Mouse (Mus musculus): Measurements from ENCODE around the gene Prc1. TPM values are rescaled to one million over a fixed set of nuclear protein-coding genes. Genes with fewer than 3 reads are reported as not detected.

Prc1 gene
- polyA plus RNA-seq, 1 experiment, result 66.9 TPM

DNA sequence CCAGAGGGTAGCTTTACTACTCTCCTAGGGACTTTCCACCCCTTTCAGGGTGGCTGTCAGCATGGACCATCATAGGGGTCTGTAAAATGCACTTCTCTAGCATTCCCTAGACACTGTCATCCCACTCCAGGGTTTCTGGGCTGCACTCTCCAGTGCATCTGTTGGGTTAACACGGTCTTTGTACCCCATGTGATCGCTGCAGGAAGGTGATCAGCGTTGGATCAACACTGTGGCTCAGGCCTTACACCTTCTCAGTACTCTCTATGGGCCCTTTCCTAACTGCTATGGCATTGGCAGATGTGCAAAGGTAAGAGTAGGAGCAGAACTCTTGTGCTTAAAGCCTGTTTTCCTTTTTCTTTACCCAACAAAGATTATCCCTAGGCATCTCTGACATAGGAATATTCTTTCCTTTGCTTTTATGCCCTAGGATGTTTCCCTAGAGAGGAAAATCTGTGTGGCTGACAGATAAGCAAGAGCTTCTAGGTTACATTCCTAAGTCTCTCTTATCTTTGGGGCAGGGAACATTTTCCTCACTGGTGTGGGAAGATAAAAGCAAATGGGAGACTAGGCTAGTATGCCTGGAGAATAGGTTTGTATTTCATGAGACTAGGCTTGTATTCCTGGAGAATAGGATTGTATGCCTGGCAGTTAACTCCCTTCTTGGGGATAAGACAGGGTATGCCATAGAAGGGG lies 10.9 kb upstream of the Prc1 start:
- Histone ChIP-seq H3K4me3 (ENCODE audit: insufficient read depth, low read length) (no peak overlapping the region), H3K27ac (ENCODE audit: insufficient read depth, low read depth, low read length) (no peak overlapping the region), H3K4me1 (ENCODE audit: control insufficient read depth, insufficient read depth, low read length) (no peaks in the 10 kb centered on the region)
- no peak for TF ChIP-seq POLR2A (IDR thresholded peaks at IDR 0.05; ENCODE audit: borderline replicate concordance, low read depth, low read length)
- no peak for TF ChIP-seq CTCF (IDR thresholded peaks at IDR 0.05; ENCODE audit: low read depth, low read length)

DNA sequence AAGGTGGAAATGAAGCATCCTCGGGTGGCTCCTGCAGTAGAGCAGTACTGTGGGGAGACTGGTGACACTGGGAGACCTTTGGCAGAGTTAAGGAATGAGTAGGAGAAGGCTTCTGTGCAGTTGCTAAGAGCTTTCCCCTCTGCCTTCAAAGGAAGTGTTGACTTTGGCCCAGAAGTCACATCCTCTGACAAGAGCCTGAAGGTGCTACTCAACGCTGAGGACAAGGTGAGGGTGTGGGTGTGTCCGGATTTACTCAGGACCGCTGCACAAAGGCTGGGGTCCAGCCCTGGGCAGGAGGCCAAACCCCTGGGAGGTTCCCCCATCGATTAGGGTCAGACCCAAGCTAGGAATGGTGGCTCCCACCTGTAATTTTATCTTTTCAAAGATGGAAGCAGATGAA lies 9.9 kb upstream of the Prc1 start:
- Histone ChIP-seq H3K27ac (ENCODE audit: insufficient read depth, low read depth, low read length) (no peak overlapping the region), H3K4me3 (ENCODE audit: insufficient read depth, low read length) (no peak overlapping the region), H3K4me1 (ENCODE audit: control insufficient read depth, insufficient read depth, low read length) (no peaks in the 10 kb centered on the region)
- no peak for TF ChIP-seq POLR2A (IDR thresholded peaks at IDR 0.05; ENCODE audit: borderline replicate concordance, low read depth, low read length)
- no peak for TF ChIP-seq CTCF (IDR thresholded peaks at IDR 0.05; ENCODE audit: low read depth, low read length)

DNA sequence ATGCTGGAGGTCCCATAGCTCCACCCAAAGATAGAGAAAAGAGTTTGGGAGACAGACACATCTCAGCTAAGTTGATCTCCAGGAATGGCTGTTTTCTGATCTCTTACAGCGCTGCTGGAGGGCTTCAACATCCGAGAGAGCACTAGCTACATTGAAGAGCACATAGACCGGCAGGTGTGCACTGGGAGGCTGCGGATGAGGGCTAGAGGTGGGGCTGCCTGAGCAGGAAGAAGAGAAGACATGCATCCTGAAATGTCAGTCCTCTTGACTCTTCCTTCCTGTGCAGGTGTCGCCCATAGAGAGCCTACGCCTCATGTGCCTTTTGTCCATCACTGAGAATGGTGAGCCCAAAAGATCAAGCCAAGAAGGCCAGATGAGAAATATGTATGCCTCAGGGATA lies 8.5 kb upstream of the Prc1 start:
- H3K4me1 ChIP-seq (ENCODE audit: control insufficient read depth, insufficient read depth, low read length), result no peaks in the 10 kb centered on the region
- H3K27ac ChIP-seq (ENCODE audit: insufficient read depth, low read depth, low read length), result no peak overlapping the region
- no peak overlapping the region for H3K4me3 ChIP-seq (ENCODE audit: insufficient read depth, low read length)
- TF ChIP-seq POLR2A (IDR thresholded peaks at IDR 0.05; ENCODE audit: borderline replicate concordance, low read depth, low read length), result no peak
- TF ChIP-seq CTCF (IDR thresholded peaks at IDR 0.05; ENCODE audit: low read depth, low read length), result no peak

DNA sequence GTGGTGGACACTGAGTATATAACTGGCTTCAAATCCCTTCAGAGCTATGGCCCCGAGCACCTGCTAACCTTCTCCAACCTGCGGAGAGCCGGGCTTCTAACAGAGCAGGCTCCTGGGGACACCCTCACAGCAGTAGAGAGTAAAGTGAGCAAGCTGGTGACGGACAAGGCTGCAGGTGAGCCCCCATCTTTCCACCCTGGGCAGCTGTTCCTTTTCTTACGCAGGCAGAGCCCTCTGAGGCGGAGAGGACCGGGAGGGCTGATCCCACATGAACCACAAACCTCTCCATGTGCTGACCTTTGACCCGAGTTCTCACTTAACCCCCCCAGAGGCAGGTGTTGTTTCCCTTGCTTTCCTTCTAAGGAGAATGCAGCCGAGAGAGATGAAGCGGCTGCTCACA lies 6.5 kb upstream of the Prc1 start:
- H3K4me1 ChIP-seq (ENCODE audit: control insufficient read depth, insufficient read depth, low read length), result no peaks in the 10 kb centered on the region
- no peak overlapping the region for H3K4me3 ChIP-seq (ENCODE audit: insufficient read depth, low read length)
- H3K27ac ChIP-seq (ENCODE audit: insufficient read depth, low read depth, low read length), result no peak overlapping the region
- no peak for TF ChIP-seq CTCF (IDR thresholded peaks at IDR 0.05; ENCODE audit: low read depth, low read length)

DNA sequence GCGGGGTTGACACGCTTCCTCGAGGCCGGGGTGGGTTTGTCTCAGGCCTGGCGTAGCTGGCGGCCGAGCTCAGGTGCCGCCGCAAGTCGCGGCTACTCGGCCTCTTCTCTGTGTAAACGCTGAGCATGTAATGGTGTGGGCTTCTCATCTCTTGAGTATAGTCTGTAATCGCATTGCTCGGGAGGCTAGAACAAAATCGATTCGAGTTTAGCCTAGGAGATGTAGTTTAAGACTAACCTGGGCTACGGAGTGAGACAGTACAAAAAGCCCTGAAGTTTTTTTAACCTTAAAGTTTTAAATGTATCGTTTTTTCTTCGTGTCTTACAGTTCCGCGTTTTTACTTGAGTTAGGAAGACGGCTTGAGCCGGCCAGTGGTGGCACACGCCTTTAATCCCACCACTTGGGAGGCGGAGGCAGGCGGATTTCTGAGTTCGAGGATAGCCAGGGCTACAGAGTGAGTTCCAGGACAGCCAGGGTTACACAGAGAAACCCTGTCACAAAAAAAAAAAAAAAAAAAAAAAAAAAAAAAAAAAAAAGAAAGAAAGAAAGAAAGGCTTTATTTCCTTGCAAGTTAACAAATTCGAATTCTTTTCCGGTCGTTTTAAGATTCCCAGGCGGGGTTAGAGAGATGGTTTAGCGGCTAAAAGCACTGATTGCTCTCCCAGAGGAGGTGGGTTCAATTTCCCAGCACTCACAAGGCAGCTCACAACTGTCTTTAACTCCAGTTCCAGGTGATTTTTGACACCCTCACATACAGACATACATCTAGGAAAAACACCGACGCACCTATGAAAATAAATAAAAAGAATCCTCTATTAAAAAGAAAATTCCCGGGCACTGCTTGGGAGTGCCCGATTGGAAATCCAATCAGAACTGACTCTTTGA lies 756 bp downstream of the Prc1 start:
- Histone ChIP-seq H3K27ac (ENCODE audit: insufficient read depth, low read depth, low read length) (peak overlapping the region; percentile 26), H3K4me1 (ENCODE audit: control insufficient read depth, insufficient read depth, low read length) (peaks cover 29% of the 10 kb centered on the region), H3K4me3 (ENCODE audit: insufficient read depth, low read length) (peak overlapping the region; percentile 70)
- TF ChIP-seq CTCF (IDR thresholded peaks at IDR 0.05; ENCODE audit: low read depth, low read length), result no peak
- no peak for TF ChIP-seq POLR2A (IDR thresholded peaks at IDR 0.05; ENCODE audit: borderline replicate concordance, low read depth, low read length)

DNA sequence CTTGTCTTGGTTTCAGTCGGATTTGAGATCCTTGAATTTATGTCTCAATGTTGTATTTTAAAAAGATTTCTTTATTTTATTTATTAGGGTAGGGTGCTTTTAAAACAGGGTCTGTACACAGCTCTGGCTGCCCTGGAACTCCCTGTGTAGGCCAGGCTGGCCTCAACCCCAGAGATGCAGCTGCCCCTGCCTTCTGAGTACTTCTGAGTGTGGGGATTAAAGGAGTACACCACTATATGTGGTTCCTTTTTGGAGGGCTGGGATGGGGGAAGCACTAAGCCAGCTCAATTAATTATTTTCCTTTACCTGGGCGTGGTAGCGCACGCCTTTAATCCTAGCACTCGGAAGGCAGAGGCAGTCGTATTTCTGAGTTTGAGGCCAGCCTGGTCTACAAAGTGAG lies 2.2 kb downstream of the Prc1 start:
- Histone ChIP-seq H3K4me3 (ENCODE audit: insufficient read depth, low read length) (no peak overlapping the region), H3K27ac (ENCODE audit: insufficient read depth, low read depth, low read length) (no peak overlapping the region), H3K4me1 (ENCODE audit: control insufficient read depth, insufficient read depth, low read length) (peaks cover 30% of the 10 kb centered on the region)
- TF ChIP-seq CTCF (IDR thresholded peaks at IDR 0.05; ENCODE audit: low read depth, low read length) (no peak), POLR2A (IDR thresholded peaks at IDR 0.05; ENCODE audit: borderline replicate concordance, low read depth, low read length) (no peak)

DNA sequence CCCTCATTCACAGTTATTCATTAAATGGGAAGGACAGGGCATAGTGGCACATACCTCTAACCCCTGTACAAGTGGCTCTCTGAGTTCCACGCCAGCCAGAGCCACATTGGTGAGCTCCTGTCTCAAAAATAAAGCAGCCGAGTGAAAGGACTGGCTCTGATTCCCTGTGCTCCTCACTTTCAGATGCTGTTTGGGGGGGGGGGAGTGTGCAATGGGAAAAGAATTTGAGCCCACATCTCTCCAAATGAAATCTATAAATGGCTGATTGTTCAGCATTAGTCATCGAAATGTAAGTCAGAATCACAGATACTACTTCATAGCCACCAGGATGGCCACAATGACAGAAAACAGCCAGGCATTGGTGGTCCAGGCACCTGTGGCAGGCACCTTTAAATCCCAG lies 2.8 kb downstream of the Prc1 start:
- TF ChIP-seq POLR2A (IDR thresholded peaks at IDR 0.05; ENCODE audit: borderline replicate concordance, low read depth, low read length), result no peak
- no peak for TF ChIP-seq CTCF (IDR thresholded peaks at IDR 0.05; ENCODE audit: low read depth, low read length)
- H3K27ac ChIP-seq (ENCODE audit: insufficient read depth, low read depth, low read length), result no peak overlapping the region
- no peak overlapping the region for H3K4me3 ChIP-seq (ENCODE audit: insufficient read depth, low read length)
- peaks cover 30% of the 10 kb centered on the region for H3K4me1 ChIP-seq (ENCODE audit: control insufficient read depth, insufficient read depth, low read length)

DNA sequence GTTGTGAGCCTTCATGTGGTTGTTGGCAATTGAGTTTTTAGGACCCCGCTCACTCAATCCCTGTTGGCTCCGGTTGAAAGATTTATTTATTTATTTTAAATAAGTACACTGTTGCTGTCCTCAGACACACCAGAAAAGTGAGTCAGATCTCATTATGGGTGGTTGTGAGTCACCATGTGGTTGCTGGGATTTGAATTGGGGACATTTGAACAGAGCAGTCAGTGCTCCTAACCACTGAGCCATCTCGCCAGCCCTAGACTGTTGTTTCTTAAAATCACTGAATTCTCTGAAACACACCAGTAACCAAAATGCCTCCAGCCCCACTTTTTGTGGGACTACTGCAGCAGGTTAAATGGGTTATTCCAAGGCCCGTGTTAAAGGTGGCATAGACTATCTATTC lies 4.5 kb downstream of the Prc1 start:
- Histone ChIP-seq H3K4me3 (ENCODE audit: insufficient read depth, low read length) (no peak overlapping the region), H3K4me1 (ENCODE audit: control insufficient read depth, insufficient read depth, low read length) (peaks cover 27% of the 10 kb centered on the region), H3K27ac (ENCODE audit: insufficient read depth, low read depth, low read length) (no peak overlapping the region)
- no peak for TF ChIP-seq CTCF (IDR thresholded peaks at IDR 0.05; ENCODE audit: low read depth, low read length)
- TF ChIP-seq POLR2A (IDR thresholded peaks at IDR 0.05; ENCODE audit: borderline replicate concordance, low read depth, low read length), result no peak

DNA sequence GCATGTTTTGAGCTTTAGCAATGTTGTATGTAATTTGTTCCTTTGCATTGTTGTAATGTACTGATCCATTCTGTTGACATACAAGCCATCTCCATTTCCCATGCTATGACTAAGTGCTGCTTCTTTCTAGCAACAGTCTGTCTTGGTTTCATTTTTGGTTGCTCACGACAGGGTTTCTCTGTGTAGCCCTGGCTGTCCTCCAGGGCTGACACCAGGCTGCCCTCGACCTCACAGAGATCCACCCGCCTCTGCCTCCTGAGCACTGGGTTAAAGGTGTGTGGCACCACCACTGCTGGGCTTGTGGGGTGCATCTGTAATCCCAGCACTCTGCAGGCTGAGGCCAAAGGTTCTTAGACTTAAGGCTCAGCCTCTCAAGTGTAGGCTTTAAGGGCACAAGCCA lies 5.3 kb downstream of the Prc1 start:
- TF ChIP-seq POLR2A (IDR thresholded peaks at IDR 0.05; ENCODE audit: borderline replicate concordance, low read depth, low read length) (no peak), CTCF (IDR thresholded peaks at IDR 0.05; ENCODE audit: low read depth, low read length) (no peak)
- H3K4me1 ChIP-seq (ENCODE audit: control insufficient read depth, insufficient read depth, low read length), result peaks cover 27% of the 10 kb centered on the region
- 0 out of 2 replicates have a peak overlapping the region, but pooled peaks have one; percentile 2 for H3K4me3 ChIP-seq (ENCODE audit: insufficient read depth, low read length)
- no peak overlapping the region for H3K27ac ChIP-seq (ENCODE audit: insufficient read depth, low read depth, low read length)

DNA sequence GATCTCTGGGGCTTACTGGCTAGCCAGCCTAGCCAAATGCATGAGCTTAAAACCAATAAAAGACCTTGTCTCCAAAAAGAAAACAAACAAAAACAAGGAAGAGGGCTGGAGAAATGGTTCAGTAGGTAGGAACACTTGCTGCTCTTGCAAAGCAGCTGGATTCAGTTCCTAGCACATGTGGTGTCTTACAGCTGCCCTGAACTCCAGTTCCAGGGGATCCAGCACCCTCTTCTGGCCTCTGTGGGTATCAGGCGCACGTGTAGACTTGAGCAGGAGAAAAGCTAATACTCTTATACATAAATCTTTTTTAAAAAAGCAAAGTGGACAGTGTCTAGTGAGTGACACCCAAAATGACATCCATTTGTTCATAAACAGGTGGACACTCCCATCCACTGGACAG lies 7.3 kb downstream of the Prc1 start:
- H3K4me1 ChIP-seq (ENCODE audit: control insufficient read depth, insufficient read depth, low read length), result peaks cover 25% of the 10 kb centered on the region
- no peak overlapping the region for H3K27ac ChIP-seq (ENCODE audit: insufficient read depth, low read depth, low read length)
- no peak overlapping the region for H3K4me3 ChIP-seq (ENCODE audit: insufficient read depth, low read length)
- TF ChIP-seq CTCF (IDR thresholded peaks at IDR 0.05; ENCODE audit: low read depth, low read length) (no peak), POLR2A (IDR thresholded peaks at IDR 0.05; ENCODE audit: borderline replicate concordance, low read depth, low read length) (no peak)

Measured in bone marrow macrophage, adult 2 months (primary cell).